Mouse (Mus musculus) ovary, postnatal 14 days (tissue): ENCODE results near the gene Ksr1.

Experiments used
- DNase-seq: peaks from one replicate; pipeline ENCODE4 v3.0.0; 2022; ENCODE audit warnings: low spot score

The Ksr1 gene

GRCm38 (mm10) chr11:79066191-79066530 lies 80.0 kb downstream of the Ksr1 start:
- DNase-seq, result no peak

- peak; percentile 38 for DNase-seq
Measured at GRCm38 (mm10) chr11:79065463-79066190, 80.6 kb downstream of the Ksr1 start.

GRCm38 (mm10) chr11:79064311-79064710 lies 81.9 kb downstream of the Ksr1 start:
- DNase-seq, result no peak

GRCm38 (mm10) chr11:79063616-79064015 lies 82.6 kb downstream of the Ksr1 start:
- no peak for DNase-seq

- DNase-seq, result no peak
Measured at GRCm38 (mm10) chr11:79062897-79063296, 83.3 kb downstream of the Ksr1 start.

GRCm38 (mm10) chr11:79061839-79062238 lies 84.4 kb downstream of the Ksr1 start:
- no peak for DNase-seq

- no peak for DNase-seq
Measured at GRCm38 (mm10) chr11:79059850-79060249, 86.4 kb downstream of the Ksr1 start.

GRCm38 (mm10) chr11:79059062-79059461 lies 87.1 kb downstream of the Ksr1 start:
- DNase-seq, result no peak

GRCm38 (mm10) chr11:79058610-79059009 lies 87.6 kb downstream of the Ksr1 start:
- no peak for DNase-seq

- DNase-seq, result no peak
Measured at GRCm38 (mm10) chr11:79057809-79058208, 88.4 kb downstream of the Ksr1 start.

- no peak for DNase-seq
Measured at GRCm38 (mm10) chr11:79056891-79057290, 89.3 kb downstream of the Ksr1 start.

- DNase-seq, result no peak
Measured at GRCm38 (mm10) chr11:79056027-79056426, 90.2 kb downstream of the Ksr1 start.

GRCm38 (mm10) chr11:79055161-79055560 lies 91.0 kb downstream of the Ksr1 start:
- DNase-seq, result no peak

- no peak for DNase-seq
Measured at GRCm38 (mm10) chr11:79054161-79055152, 91.8 kb downstream of the Ksr1 start.

GRCm38 (mm10) chr11:79053437-79053836 lies 92.8 kb downstream of the Ksr1 start:
- no peak for DNase-seq

GRCm38 (mm10) chr11:79052769-79053168 lies 93.4 kb downstream of the Ksr1 start:
- DNase-seq, result no peak

GRCm38 (mm10) chr11:79051522-79051921 lies 94.7 kb downstream of the Ksr1 start:
- DNase-seq, result no peak

GRCm38 (mm10) chr11:79050781-79051507 lies 95.3 kb downstream of the Ksr1 start:
- DNase-seq, result no peak

- no peak for DNase-seq
Measured at GRCm38 (mm10) chr11:79048906-79049305, 97.3 kb downstream of the Ksr1 start.

GRCm38 (mm10) chr11:79047180-79047727 lies 99.0 kb downstream of the Ksr1 start:
- no peak for DNase-seq

- no peak for DNase-seq
Measured at GRCm38 (mm10) chr11:79046561-79047155, 99.5 kb downstream of the Ksr1 start.

GRCm38 (mm10) chr11:79045231-79045630 lies 101.0 kb downstream of the Ksr1 start:
- DNase-seq, result no peak
